Mouse (Mus musculus): ENCODE results near the gene Dolk. TPM values are rescaled to one million over a fixed set of nuclear protein-coding genes. Genes with fewer than 3 reads are reported as not detected.

The Dolk gene
- polyA plus RNA-seq (2014; fragmentation: Illumina TruSeq; extraction: RNeasy Lipid Tissue Mini Kit (QIAGEN cat#74804); ENCODE audit: insufficient read depth, low read depth, low replicate concordance) = 11.8 TPM

GRCm38 (mm10) chr2:30286192-30287026 lies at the start of gene Dolk, which contains the start of gene Nup188:
Dolk (minus strand) TSS chr2:30286334.
Nup188 (plus strand) TSS chr2:30286397.

GRCm38 (mm10) chr2:30280743-30281142 lies 5.4 kb downstream of the Dolk start, which contains the start of gene Gm28038:
Gm28038 (plus strand) TSS chr2:30281043.

GRCm38 (mm10) chr2:30265767-30266253 lies 20.3 kb downstream of the Dolk start, which contains the start of gene Phyhd1:
Phyhd1 (plus strand) TSS chr2:30266203.

GRCm38 (mm10) chr2:30240267-30240666 lies 45.9 kb downstream of the Dolk start, which contains the start of gene Gm28035:
Gm28035 (plus strand) TSS chr2:30240567.

GRCm38 (mm10) chr2:30237199-30237880 lies 48.8 kb downstream of the Dolk start, which contains the start of gene Lrrc8a:
Lrrc8a (plus strand) TSS chr2:30237715.

Other genes starting within 250 kb of the Dolk start
- 15.4 TPM for gene Wdr34, start 237.5 kb downstream of the Dolk start, polyA plus RNA-seq (2014; fragmentation: Illumina TruSeq; extraction: RNeasy Lipid Tissue Mini Kit (QIAGEN cat#74804); ENCODE audit: insufficient read depth, low read depth, low replicate concordance)
- gene Set, start 229.0 kb downstream of the Dolk start, polyA plus RNA-seq (2014; fragmentation: Illumina TruSeq; extraction: RNeasy Lipid Tissue Mini Kit (QIAGEN cat#74804); ENCODE audit: insufficient read depth, low read depth, low replicate concordance) = 96.8 TPM
- 8.9 TPM for gene Pkn3, start 208.7 kb downstream of the Dolk start, polyA plus RNA-seq (2014; fragmentation: Illumina TruSeq; extraction: RNeasy Lipid Tissue Mini Kit (QIAGEN cat#74804); ENCODE audit: insufficient read depth, low read depth, low replicate concordance)
- gene Zdhhc12, start 192.7 kb downstream of the Dolk start, polyA plus RNA-seq (2014; fragmentation: Illumina TruSeq; extraction: RNeasy Lipid Tissue Mini Kit (QIAGEN cat#74804); ENCODE audit: insufficient read depth, low read depth, low replicate concordance) = 15.1 TPM
- gene Zer1, start 161.7 kb downstream of the Dolk start, polyA plus RNA-seq (2014; fragmentation: Illumina TruSeq; extraction: RNeasy Lipid Tissue Mini Kit (QIAGEN cat#74804); ENCODE audit: insufficient read depth, low read depth, low replicate concordance) = 9.9 TPM
- 19.2 TPM for gene Tbc1d13, start 152.6 kb downstream of the Dolk start, polyA plus RNA-seq (2014; fragmentation: Illumina TruSeq; extraction: RNeasy Lipid Tissue Mini Kit (QIAGEN cat#74804); ENCODE audit: insufficient read depth, low read depth, low replicate concordance)
- 20.2 TPM for gene Endog, start 114.8 kb downstream of the Dolk start, polyA plus RNA-seq (2014; fragmentation: Illumina TruSeq; extraction: RNeasy Lipid Tissue Mini Kit (QIAGEN cat#74804); ENCODE audit: insufficient read depth, low read depth, low replicate concordance)
- gene Spout1, start 107.9 kb downstream of the Dolk start, polyA plus RNA-seq (2014; fragmentation: Illumina TruSeq; extraction: RNeasy Lipid Tissue Mini Kit (QIAGEN cat#74804); ENCODE audit: insufficient read depth, low read depth, low replicate concordance) = 13.8 TPM
- gene Kyat1, start 80.5 kb downstream of the Dolk start, polyA plus RNA-seq (2014; fragmentation: Illumina TruSeq; extraction: RNeasy Lipid Tissue Mini Kit (QIAGEN cat#74804); ENCODE audit: insufficient read depth, low read depth, low replicate concordance) = 11.1 TPM
- gene Lrrc8a, start 48.6 kb downstream of the Dolk start, polyA plus RNA-seq (2014; fragmentation: Illumina TruSeq; extraction: RNeasy Lipid Tissue Mini Kit (QIAGEN cat#74804); ENCODE audit: insufficient read depth, low read depth, low replicate concordance) = 16.7 TPM
- 0.40 TPM for gene Gm28035, start 45.8 kb downstream of the Dolk start, polyA plus RNA-seq (2014; fragmentation: Illumina TruSeq; extraction: RNeasy Lipid Tissue Mini Kit (QIAGEN cat#74804); ENCODE audit: insufficient read depth, low read depth, low replicate concordance)
- 16.4 TPM for gene Phyhd1, start 20.1 kb downstream of the Dolk start, polyA plus RNA-seq (2014; fragmentation: Illumina TruSeq; extraction: RNeasy Lipid Tissue Mini Kit (QIAGEN cat#74804); ENCODE audit: insufficient read depth, low read depth, low replicate concordance)
- gene Gm28038, start 5.3 kb downstream of the Dolk start, polyA plus RNA-seq (2014; fragmentation: Illumina TruSeq; extraction: RNeasy Lipid Tissue Mini Kit (QIAGEN cat#74804); ENCODE audit: insufficient read depth, low read depth, low replicate concordance) = not detected
- gene Nup188, start 63 bp upstream of the Dolk start, polyA plus RNA-seq (2014; fragmentation: Illumina TruSeq; extraction: RNeasy Lipid Tissue Mini Kit (QIAGEN cat#74804); ENCODE audit: insufficient read depth, low read depth, low replicate concordance) = 7.2 TPM
- gene Sh3glb2, start 73.0 kb upstream of the Dolk start, polyA plus RNA-seq (2014; fragmentation: Illumina TruSeq; extraction: RNeasy Lipid Tissue Mini Kit (QIAGEN cat#74804); ENCODE audit: insufficient read depth, low read depth, low replicate concordance) = 41.3 TPM
- gene Miga2, start 77.9 kb upstream of the Dolk start, polyA plus RNA-seq (2014; fragmentation: Illumina TruSeq; extraction: RNeasy Lipid Tissue Mini Kit (QIAGEN cat#74804); ENCODE audit: insufficient read depth, low read depth, low replicate concordance) = 11.2 TPM
- 10.8 TPM for gene Dolpp1, start 105.9 kb upstream of the Dolk start, polyA plus RNA-seq (2014; fragmentation: Illumina TruSeq; extraction: RNeasy Lipid Tissue Mini Kit (QIAGEN cat#74804); ENCODE audit: insufficient read depth, low read depth, low replicate concordance)
- 23.8 TPM for gene Crat, start 129.5 kb upstream of the Dolk start, polyA plus RNA-seq (2014; fragmentation: Illumina TruSeq; extraction: RNeasy Lipid Tissue Mini Kit (QIAGEN cat#74804); ENCODE audit: insufficient read depth, low read depth, low replicate concordance)
- gene Ptpa, start 129.7 kb upstream of the Dolk start, polyA plus RNA-seq (2014; fragmentation: Illumina TruSeq; extraction: RNeasy Lipid Tissue Mini Kit (QIAGEN cat#74804); ENCODE audit: insufficient read depth, low read depth, low replicate concordance) = 94.8 TPM
- gene Ier5l, start 187.9 kb upstream of the Dolk start, polyA plus RNA-seq (2014; fragmentation: Illumina TruSeq; extraction: RNeasy Lipid Tissue Mini Kit (QIAGEN cat#74804); ENCODE audit: insufficient read depth, low read depth, low replicate concordance) = 3.5 TPM